Mouse (Mus musculus): Measurements from ENCODE around the gene Bcl2l11.
"Not testable (repeated sequence)": the region's sequence is repeated elsewhere in the genome, so short reads cannot be mapped to it uniquely, and the experiment has no call there.

The Bcl2l11 gene

DNA sequence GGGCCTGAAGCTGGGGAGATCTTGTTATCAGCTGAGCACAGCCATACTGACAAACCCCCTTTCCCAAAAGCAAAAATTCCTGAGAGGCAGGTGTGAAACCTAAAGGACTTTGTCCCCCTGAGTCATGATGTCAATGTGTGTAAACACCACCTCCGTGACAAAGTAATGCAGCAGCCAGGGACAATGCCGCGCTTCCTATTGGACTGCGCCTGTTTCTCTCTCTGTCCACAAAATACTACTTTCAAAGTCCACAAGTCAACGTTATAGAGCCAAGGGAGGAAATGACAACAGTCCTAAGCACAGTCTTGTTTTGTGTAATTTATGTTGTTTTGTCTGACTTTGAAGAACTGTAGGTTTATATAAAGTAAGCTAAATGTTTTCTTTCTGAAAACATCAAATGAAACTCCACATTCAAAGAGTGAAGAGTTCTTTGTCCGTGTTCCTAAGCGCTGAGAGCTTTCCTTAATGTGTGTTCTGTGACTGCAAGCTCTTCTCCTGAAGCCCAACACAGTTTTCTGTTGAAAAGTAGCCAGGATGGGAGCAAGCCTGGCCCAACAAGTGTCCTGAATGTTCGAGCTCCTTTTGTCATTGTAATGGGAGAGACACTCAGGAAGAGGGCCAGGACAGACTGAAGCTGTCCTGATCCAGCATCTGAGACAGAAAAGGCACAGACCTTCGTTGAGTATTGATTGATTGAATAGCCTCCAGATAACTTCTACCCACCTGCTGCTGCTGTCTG is 48.9 kb downstream of the Bcl2l11 start:
- DNase-seq (ENCODE audit: low spot score) = peak; percentile 80

DNA sequence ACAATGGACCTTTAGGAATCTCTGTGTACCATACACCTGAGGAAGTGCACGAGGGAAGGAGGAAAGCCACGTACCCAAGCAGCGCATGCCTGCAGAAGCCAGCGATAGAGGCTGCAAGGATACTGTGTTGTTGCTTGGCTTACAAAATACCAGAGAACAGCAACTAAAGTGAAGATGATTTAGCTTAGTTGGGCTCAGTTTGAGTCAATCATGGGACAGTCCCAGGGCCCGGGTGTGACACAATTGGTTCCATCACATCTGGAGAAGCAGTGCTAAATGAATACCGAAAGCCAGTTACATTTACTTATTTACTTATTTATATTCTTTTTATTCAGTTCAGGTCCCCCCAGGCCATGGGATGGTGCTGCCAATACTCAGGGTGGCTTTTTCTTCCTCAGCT is 49.8 kb downstream of the Bcl2l11 start:
- DNase-seq (ENCODE audit: low spot score) = no peak

DNA sequence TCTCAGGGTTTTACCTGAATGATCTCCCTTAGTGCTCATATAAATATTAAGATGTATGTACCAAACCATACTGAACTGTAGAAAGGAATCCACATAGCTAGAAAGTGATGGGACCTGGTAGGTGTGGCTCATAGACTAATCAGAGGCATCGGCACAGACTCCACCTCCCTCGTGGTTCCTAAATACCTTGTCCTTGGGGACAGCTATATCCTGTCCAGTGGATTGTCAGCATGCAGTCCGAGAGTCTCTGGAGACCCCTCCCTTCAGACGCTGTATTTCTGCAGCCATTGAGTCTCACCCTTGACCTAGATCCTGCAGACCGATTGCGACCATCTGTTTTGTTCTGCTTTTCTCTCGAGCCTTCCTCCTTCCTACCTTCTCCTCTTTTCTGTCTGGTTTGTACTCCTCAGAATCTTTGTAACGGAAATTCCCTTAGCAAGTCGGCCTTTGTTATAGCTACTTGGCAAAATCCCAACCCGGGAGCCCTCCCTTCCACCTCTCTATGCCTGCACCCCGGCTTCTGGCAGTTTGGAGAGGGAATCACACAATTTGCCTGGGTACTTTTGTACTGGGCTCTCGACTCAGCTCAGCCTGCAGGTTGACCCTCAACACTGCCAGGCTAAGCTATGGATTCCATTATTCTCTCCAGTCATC is 50.7 kb downstream of the Bcl2l11 start:
- no peak for DNase-seq (ENCODE audit: low spot score)

DNA sequence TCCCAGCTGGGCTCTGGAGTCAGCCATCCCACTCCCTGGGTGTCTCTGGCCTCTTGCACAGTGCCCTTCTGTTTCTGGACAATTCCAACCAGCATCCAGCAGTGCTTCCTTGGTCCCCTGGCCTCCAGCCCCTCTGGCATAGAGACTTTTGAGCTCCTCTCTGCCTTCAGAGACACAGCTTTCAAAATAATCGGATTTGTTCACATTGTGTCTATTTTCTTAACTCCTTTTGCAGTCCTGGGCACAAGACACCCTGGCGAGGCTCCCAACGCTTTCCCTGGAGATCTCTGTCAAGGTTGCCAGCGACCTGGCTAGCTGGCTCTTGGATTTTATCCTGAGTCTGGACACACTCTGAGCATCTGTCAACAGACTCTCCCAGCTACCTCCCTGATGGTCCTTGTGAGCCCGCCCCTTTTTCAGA is 51.4 kb downstream of the Bcl2l11 start:
- DNase-seq (ENCODE audit: low spot score) = no peak

DNA sequence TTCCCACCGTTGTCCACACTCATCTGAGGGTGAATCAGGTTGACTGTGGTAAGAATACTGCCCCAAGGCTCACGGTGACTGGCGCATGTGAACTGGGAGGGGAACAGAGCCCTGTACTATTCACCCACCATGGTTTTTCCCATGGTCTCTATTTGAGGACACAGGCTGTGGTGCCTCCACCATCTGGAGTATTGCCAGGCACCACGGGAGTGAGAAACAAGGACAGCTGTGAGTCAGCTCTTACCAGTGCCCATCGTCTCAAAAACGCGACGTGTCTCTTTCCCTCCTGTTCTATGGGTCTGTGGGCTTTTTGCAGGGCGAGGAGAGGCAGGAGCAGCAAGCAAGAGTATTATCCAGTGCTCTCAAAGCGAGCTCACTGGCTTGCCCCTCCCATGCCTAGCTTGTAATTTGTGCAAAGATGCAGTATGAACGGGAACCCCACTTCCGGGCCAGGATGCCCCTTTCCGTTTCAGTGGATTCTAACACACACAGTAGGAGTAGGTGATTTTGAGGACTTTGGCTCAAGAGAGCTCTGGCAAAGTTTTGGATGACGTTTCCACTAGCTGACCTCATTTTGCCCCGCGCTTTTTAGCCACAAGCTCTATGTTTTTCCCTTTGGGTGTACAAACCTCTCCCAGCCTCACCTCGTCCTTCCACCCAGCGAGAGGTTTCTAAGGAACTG is 53.4 kb downstream of the Bcl2l11 start:
- no peak for DNase-seq (ENCODE audit: low spot score)

DNA sequence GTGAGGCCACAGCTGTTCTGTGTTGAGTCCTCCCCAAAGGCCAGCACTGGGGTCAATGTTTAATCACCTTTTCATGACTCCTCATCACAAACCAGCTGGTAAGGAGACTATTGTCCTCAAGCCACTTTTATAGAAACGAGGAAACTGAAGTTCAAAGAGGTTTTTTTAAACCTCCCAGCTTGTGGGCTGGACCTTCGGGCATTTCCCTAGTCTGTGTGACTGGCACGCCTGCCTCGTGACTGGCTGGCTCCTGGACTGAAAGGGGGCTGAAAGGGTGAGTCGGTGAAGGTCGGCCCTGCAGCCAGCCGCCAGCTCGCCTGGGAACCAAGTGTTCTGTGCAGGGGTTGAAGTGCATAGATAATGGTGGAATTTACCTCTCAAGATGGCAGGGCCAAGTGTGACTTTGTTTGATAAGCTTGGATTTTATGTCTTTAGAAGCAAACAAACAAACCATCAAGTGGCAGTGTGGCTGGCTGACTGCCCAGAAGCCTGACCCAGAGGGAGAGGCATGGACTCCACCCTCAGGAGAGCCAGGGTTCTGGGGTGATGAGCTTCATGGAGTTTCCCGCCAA is 54.1 kb downstream of the Bcl2l11 start:
- DNase-seq (ENCODE audit: low spot score) = peak; percentile 72

DNA sequence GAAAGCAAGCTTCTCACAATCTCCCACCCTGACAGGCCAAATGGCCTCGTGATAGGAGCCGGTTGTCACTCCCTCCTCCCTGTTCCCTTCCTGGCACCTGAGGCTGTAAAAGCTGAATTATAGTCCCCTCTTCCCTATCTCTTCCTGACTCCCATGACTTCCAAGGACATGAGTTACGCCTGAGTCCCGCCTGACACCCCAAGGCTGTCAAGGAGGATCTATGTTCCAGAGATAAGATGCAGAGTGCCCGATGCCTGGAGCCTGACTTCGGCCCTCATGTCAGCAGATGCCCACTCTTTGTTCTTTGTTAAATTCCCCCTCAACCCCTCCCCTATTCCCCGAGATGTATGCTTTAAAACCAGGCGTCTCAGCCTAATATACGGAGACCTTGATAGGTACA is 56.3 kb downstream of the Bcl2l11 start:
- DNase-seq (ENCODE audit: low spot score) = not testable (repeated sequence)

DNA sequence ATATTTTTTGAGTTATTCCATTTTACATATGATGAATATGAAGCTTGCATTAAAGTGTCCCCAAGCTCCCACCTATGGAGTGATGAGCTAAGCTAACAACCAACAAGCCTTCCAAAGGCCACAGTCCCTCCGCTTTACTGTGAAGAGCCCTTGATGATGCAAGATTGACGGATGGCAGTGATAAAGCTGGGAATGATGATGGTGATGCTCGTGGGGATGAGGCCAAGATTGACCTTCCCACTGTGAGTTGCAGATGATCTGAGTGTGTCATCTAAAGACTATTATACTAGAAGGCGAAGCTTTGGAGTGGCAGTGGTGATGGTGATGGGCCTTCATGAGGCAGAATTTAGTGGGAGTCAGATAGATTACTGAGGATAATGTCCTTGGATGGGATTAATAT is 56.9 kb downstream of the Bcl2l11 start:
- DNase-seq (ENCODE audit: low spot score) = no peak

DNA sequence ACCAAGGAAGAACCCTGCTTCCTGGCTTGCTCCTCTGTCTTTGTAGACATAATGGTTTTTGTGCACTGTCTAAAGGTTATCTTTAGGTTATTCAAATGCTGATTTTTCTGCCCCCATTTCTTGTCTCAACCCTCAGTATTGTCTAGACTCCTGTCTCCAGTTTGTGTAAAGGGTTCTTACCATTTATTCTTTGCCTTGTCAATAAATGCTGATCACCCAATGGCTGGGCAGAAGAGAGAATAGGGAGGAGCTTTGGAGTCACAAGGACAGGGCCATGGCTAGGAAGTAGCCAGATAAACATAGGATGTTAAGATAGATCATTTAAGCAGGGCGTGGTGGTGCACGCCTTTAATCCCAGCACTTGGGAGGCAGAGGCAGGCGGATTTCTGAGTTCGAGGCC is 57.9 kb downstream of the Bcl2l11 start:
- DNase-seq (ENCODE audit: low spot score) = no peak

DNA sequence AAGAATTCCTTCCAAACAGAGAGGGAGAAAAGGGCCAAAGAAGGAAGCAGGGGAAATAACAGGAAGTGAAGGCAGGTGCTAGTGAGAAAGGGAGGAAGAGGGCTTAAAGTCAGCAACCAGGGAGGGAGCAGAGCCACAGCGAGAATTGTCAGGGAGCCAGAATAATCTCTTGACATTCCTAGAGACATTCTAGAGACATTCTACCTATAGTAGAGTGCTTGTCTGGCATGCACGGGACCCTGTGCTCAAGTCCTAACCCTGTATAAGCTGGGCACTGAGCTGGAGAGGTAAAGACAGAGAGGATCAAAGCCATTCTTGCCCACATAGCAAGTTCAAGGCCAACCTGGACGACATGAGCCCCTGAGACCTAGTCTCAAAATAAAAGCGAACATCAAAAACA is 60.1 kb downstream of the Bcl2l11 start:
- DNase-seq (ENCODE audit: low spot score) = no peak

DNA sequence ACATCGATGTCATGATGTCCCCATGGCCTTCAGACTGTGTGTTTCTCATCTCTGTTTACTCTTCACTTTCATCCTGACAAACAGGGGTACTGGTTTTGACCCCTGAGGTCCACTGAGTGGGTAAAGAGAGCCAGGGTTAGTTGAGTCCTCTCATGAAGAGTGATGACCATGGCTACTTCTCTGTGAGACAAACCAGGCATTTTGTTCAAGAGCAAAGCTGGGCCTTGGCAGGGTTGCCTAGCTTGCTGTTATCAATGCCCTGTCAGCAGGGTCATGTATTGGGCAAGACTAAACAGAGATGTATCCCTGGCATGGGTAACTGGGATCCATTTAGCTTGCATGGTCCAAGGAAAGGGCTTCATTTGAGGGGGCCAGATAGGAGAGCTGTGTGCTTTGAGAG is 61.4 kb downstream of the Bcl2l11 start:
- no peak for DNase-seq (ENCODE audit: low spot score)

DNA sequence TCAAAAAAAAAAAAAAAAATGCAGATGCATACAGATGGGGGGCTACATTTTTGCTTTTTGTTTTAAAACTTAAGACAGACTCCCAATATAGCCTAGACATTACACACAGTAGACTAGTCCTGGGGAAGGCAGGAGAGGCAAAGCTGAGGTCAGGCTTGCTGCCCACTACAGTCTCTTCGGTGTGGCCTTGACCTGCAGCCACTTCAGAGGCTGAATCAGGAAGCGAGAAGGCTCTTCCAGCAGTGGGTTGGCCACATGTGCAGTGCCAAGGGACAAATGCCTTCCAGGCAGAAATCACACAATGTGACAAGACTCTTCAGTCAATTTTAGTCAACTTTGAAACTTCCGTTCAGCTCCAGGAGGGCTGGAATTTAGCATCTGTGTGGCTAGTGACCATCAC is 62.6 kb downstream of the Bcl2l11 start:
- DNase-seq (ENCODE audit: low spot score) = no peak

DNA sequence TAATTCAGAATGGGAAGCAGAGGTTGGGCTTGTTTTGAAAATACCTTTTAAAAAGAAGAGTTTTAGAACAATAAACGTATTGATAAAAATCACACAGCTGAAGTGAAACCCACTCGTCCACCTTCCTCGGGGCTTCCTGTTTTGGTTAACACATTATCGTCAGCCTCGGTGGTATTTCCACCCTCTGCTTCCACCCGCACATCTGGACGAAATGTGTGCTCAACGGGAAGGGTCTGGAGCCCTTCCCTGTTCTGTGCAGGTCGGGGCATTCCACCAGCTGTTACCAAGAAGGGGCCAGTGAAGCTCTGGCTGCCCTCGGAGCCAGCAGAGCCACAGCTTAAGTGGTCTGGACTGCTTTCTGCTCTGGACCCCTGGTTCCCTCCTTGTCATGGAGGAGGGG is 63.9 kb downstream of the Bcl2l11 start:
- DNase-seq (ENCODE audit: low spot score) = no peak

DNA sequence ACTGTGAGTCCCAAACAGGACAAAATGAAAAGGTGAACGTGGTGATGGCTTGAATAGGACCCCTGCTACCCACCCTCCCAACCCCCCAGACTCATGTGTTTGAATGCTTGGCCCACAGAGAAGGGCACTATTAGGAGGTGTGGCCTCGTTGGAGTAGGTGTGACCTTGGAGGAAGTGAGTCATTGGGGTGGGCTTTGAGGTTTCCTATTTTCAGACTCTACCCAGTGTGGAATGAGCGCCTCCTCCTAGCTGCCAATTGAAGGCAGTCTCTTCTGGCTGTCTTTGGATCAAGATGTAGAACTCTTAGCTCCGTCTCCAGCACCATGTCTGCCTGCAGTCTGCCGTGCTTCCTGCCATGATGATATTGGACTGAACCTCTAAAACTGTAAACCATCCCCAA is 64.4 kb downstream of the Bcl2l11 start:
- DNase-seq (ENCODE audit: low spot score) = no peak

DNA sequence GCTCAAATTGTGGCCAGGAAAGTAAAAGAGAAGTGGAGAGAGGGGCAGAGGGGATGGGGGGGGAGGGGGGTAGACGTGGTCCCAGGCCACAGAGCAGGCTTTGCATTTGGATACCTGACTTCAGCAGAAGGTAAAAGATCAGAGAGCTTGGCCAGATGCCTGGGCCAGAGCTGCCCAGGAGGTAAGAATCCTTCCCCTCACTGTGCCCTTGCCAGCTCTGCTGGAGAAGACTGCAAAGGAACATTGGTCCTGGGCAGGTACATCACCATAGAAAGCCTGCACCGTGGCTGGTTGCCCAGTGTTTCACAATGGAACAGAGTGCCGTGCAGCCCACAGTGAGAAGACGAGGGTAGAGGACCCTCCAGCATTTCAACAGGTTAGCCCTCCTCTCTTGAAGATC is 67.6 kb downstream of the Bcl2l11 start:
- no peak for DNase-seq (ENCODE audit: low spot score)

DNA sequence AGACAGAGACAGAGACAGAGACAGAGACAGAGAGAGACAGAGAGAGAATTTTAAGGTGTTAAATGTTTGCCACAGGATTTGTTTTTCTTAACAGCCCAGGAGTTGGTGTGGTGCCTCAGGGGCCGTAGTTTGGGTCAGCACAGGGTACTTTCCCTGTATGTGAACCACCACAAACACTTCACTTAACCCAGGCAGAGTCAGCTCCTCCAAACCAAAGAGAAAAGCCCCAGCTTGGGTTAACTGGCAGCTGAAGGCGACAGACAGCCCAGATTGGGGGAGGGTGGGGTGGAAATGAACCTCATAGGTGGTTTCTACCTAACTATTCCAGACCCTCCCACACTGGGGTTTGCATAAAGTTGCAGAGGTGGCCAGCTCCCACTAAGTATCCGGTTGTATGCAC is 71.5 kb downstream of the Bcl2l11 start:
- DNase-seq (ENCODE audit: low spot score) = no peak

DNA sequence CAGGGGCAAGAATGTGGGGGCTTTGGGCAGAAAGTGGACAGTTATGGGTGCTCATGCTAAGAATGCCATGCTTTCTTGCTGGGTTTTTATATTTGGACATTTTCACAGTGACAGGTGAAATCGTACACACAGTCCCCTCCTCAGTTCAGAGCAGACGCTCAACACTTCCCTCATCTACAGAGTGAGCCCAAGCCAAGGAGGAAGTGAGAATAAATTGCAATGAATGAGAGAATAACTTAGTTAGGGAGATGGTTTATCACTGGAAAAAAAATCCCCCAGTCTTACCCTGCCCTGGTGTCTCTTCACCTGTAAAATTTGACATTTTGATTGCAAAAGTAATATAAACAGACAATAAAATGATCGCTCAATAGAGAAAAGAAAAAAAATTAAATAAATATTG is 77.3 kb downstream of the Bcl2l11 start:
- no peak for DNase-seq (ENCODE audit: low spot score)

DNA sequence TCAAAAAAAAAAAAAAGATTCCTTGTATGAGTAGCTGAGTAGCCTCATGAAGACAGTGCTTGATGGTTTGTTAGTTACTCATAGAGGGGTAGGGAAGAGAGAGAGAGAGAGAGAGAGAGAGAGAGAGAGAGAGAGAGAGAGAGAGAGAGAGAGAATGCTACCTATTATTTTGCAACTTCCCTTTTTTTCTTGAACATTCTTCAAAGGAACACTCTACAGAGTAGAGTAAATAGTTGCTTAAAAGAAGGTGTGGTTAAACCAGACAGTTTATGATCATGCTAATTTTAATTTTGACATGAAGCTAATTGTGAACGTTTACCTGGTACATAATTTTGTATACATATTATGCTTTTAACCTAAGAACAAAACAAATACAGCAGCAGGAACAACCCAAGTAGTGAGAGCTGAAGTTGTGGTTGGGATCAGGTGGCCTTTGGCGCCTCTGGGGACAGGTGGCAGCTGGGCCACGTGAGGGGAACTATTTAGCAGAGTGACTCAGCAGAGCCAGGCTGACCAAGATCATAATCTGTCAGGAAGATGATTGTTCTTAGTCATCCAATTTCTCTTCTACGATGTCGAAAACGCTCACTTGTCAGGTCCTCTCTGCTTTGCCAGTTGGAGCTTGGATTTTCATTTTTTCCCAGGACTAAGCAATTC is 78.0 kb downstream of the Bcl2l11 start:
- no peak for DNase-seq (ENCODE audit: low spot score)

DNA sequence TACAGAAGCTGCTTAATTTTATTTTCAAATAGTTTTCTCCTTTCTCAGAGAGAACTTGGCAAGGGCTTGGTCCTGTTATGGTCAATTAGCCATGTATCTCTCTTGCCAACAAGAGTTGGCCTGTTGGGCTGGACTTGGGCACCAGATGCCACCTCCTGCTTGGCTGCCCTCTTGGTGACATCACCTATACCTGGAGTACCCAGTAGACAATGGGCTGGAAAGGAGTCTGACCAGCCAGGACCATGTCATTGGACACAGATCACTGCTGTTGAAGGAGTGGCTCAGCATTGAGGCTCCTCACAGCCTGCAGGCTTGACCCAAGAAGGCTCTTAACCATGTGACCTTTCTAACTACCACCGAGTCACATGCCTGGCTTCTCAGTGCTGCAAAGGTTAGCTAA is 82.7 kb downstream of the Bcl2l11 start:
- DNase-seq (ENCODE audit: low spot score) = no peak

DNA sequence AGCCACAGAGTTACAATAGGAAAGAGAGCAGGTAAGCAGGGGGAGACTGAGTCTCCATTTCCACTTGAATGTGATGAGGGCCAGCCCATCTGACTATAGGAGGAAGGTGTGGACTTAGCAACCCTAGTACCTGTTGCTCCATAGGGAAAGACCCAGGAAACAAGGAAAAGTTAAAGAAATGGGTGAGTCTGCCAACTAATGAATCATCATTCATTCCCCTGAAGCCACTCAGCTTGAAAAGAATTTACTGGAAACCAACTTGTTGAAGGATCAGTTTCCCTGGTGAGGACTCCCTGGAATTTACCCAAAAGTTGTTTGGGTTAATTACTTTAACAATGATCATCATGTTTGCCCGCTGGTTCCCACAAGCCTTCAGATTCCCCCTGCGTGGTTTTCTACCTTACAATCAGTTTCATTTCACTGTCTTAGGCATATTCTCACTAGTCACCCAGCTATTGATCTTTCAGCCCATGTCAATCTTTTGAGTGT is 84.0 kb downstream of the Bcl2l11 start:
- DNase-seq (ENCODE audit: low spot score) = no peak

DNA sequence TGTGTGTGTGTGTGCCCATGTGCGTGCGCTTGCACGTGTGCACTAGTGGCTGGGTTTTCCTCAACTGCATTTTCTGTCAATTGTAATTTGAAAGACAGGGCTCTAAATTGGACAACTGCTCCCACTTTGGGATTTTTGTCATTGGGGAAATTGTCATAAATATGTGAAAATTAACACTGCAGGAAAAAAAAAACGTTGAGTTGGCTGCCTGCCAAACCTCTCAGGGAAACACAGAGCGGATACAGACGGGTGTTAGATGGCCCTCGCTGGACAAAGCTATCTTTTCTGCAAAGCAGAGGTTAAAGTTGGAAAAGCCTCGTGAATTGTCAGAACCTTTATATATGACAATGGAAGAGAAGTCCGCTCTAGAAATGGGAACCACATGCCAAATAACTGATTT is 84.5 kb downstream of the Bcl2l11 start:
- DNase-seq (ENCODE audit: low spot score) = no peak

All from yolk sac, embryonic 10.5 days (tissue).